Mouse (Mus musculus) adrenal gland, adult (tissue): Measurements from ENCODE around the gene Cemip.
"Not testable (repeated sequence)": the region's sequence is repeated elsewhere in the genome, so short reads cannot be mapped to it uniquely, and the experiment has no call there.

ENCODE experiments used
- DNase-seq, 2 experiments: peaks; one replicate each; pipeline ENCODE4 v3.0.0; 2022 to 2023; ENCODE audit warnings: low spot score in 1 of 2; ENCODE audit not compliant: inconsistent age in 2 of 2

The Cemip gene

GRCm38 (mm10) chr7:84086039-84086829 lies at the start of gene Cemip:
Cemip (minus strand) TSS chr7:84086502.
- DNase-seq = peak; percentile 80 to 93

GRCm38 (mm10) chr7:84132704-84133103 lies 46.4 kb upstream of the Cemip start:
- peak; percentile 31 to 82 for DNase-seq

- DNase-seq = no peak
These were observed 45.4 kb upstream of the Cemip start for GRCm38 (mm10) chr7:84131736-84132135.

GRCm38 (mm10) chr7:84128661-84129060 lies 42.4 kb upstream of the Cemip start:
- peak in 1 of 2 experiments; percentile 22 for DNase-seq

GRCm38 (mm10) chr7:84125730-84126129 lies 39.4 kb upstream of the Cemip start:
- DNase-seq = peak; percentile 22 to 68

- DNase-seq = not testable (repeated sequence)
These were observed 37.3 kb upstream of the Cemip start for GRCm38 (mm10) chr7:84123651-84124050.

GRCm38 (mm10) chr7:84121778-84122177 lies 35.5 kb upstream of the Cemip start:
- peak in 1 of 2 experiments; percentile 15 for DNase-seq

GRCm38 (mm10) chr7:84120142-84120760 lies 33.9 kb upstream of the Cemip start:
- no peak for DNase-seq

- DNase-seq = peak; percentile 61 to 89
These were observed 33.2 kb upstream of the Cemip start for GRCm38 (mm10) chr7:84119216-84120105.

GRCm38 (mm10) chr7:84117543-84118122 lies 31.3 kb upstream of the Cemip start:
- peak; percentile 78 to 85 for DNase-seq

- no peak for DNase-seq
These were observed 30.6 kb upstream of the Cemip start for GRCm38 (mm10) chr7:84116621-84117542.

- peak in 1 of 2 experiments; percentile 28 for DNase-seq
These were observed 29.1 kb upstream of the Cemip start for GRCm38 (mm10) chr7:84115385-84115784.

- peak in 1 of 2 experiments; percentile 13 for DNase-seq
These were observed 28.5 kb upstream of the Cemip start for GRCm38 (mm10) chr7:84114775-84115174.

GRCm38 (mm10) chr7:84113035-84113390 lies 26.7 kb upstream of the Cemip start:
- peak in 1 of 2 experiments; percentile 13 for DNase-seq

GRCm38 (mm10) chr7:84112351-84113034 lies 26.2 kb upstream of the Cemip start:
- no peak for DNase-seq

- peak in 1 of 2 experiments; percentile 37 for DNase-seq
These were observed 25.5 kb upstream of the Cemip start for GRCm38 (mm10) chr7:84111716-84112350.

- DNase-seq = no peak
These were observed 20.6 kb upstream of the Cemip start for GRCm38 (mm10) chr7:84106942-84107341.

- DNase-seq = no peak
These were observed 16.3 kb upstream of the Cemip start for GRCm38 (mm10) chr7:84102589-84102988.

- no peak for DNase-seq
These were observed 14.4 kb upstream of the Cemip start for GRCm38 (mm10) chr7:84100672-84101071.
